Mouse (Mus musculus): ENCODE data around the gene Rhoq.

DNA sequence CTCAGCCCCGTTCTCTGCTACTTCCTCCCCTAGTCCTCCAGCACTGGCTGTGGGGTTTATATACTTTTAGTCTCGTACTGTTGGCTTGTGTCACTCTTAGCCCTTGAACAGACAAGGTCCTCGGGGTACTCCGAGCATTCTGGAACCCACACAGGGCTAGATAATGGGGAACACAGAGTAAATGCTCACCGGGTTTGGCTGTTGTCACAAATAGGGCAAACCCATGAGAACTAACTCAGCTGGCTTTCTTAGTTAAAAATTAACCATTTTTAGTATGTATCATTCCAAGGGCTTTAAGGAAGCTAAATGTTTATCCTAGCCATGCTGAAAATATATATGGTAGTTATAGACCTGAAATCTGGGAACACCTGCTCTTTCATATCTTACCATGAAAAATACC, 56.8 kb downstream of the Rhoq start:
- TF ChIP-seq POLR2A (IDR thresholded peaks at IDR 0.05; ENCODE audit: borderline replicate concordance, insufficient read depth, low read length), result no peak
- no peak for TF ChIP-seq CTCF (IDR thresholded peaks at IDR 0.05; ENCODE audit: borderline replicate concordance, insufficient read depth, low read depth, low read length)

Measured in cerebellum, adult 2 months (tissue).